In genomic region chr14:30147774-30148173, GRCm38 (mm10) we compare ENCODE assay signal across 9 mouse cellular contexts.
A peak's percentile ranks its signal among the peaks of the same experiment; 100 is the strongest.
DNase-seq lines count a peak whose midpoint lies in the region; ATAC-seq and TF ChIP-seq lines count a peak whose summit lies in the region.
"Had no signal": no experiment of that assay in that cellular context is flagged by ENCODE, and none has a peak within 500 bp of the region (broad histone marks: within the 10 kb centered on the region; RNA-seq: fewer than 3 reads in every experiment).

No protein-coding gene starts in this region.

- H3K27me3 ChIP-seq in forebrain, postnatal 0 days (ENCODE audit: insufficient read depth, low read length) = no peaks in the 10 kb centered on the region
- no peaks in the 10 kb centered on the region for H3K27me3 ChIP-seq in forebrain, embryonic 12.5 days
- H3K27me3 ChIP-seq in embryonic facial prominence, embryonic 10.5 days (replicated peaks; ENCODE audit: low read depth, poor library complexity, severe bottlenecking) = peaks cover 12% of the 10 kb centered on the region
- H3K27me3 ChIP-seq: midbrain, embryonic 13.5 days had no signal

- no peaks in the 10 kb centered on the region for H3K4me1 ChIP-seq in forebrain, postnatal 0 days (ENCODE audit: insufficient read depth)
- H3K4me1 ChIP-seq in forebrain, embryonic 12.5 days = peaks cover 4% of the 10 kb centered on the region; the same call in 1 of the 2 replicates
- H3K4me1 ChIP-seq in embryonic facial prominence, embryonic 10.5 days = peaks cover 24% of the 10 kb centered on the region
- H3K4me1 ChIP-seq: midbrain, embryonic 13.5 days had no signal

- no peak for TF ChIP-seq CTCF in forebrain, postnatal 0 days (IDR thresholded peaks at IDR 0.05; ENCODE audit: low read depth)

- no peaks in the 10 kb centered on the region for H3K36me3 ChIP-seq in forebrain, postnatal 0 days (ENCODE audit: insufficient read depth)
- H3K36me3 ChIP-seq in forebrain, embryonic 12.5 days (replicated peaks) = no peaks in the 10 kb centered on the region
- H3K36me3 ChIP-seq in embryonic facial prominence, embryonic 10.5 days (replicated peaks) = no peaks in the 10 kb centered on the region
- H3K36me3 ChIP-seq: midbrain, embryonic 13.5 days had no signal

- no peaks in the 10 kb centered on the region for H3K9me3 ChIP-seq in forebrain, postnatal 0 days (ENCODE audit: low read length)
- no peaks in the 10 kb centered on the region for H3K9me3 ChIP-seq in forebrain, embryonic 12.5 days
- no peaks in the 10 kb centered on the region for H3K9me3 ChIP-seq in embryonic facial prominence, embryonic 10.5 days
- H3K9me3 ChIP-seq: midbrain, embryonic 13.5 days had no signal

- WGBS in forebrain, postnatal 0 days = 42% methylated on average over 7 of the region's 7 CpGs
- WGBS in forebrain, embryonic 12.5 days = 67% methylated on average over 7 of the region's 7 CpGs
- 35% methylated on average over 7 of the region's 7 CpGs for whole genome bisulfite sequencing in embryonic facial prominence, embryonic 10.5 days

- no peak overlapping the region for H3K4me2 ChIP-seq in forebrain, postnatal 0 days (ENCODE audit: low read depth)
- no peak overlapping the region for H3K4me2 ChIP-seq in forebrain, embryonic 12.5 days
- H3K4me2 ChIP-seq: midbrain, embryonic 13.5 days had no signal

- no peak overlapping the region for H3K9ac ChIP-seq in forebrain, postnatal 0 days
- H3K9ac ChIP-seq in forebrain, embryonic 12.5 days = no peak overlapping the region
- H3K9ac ChIP-seq: midbrain, embryonic 13.5 days had no signal

- peak; percentile 67 for DNase-seq in forebrain, postnatal 0 days
- DNase-seq in brain, adult 2 months (ENCODE audit: low read depth, low spot score) = peak; percentile 75
- peak; percentile 62 for DNase-seq in embryonic facial prominence, embryonic 10.5 days (ENCODE audit: low spot score)
- peak; percentile 39 to 54 for DNase-seq in layer of hippocampus, adult 8-10 months (ENCODE audit: low spot score in 2 of 2)
- no peak for DNase-seq in frontal cortex, postnatal 14 days (ENCODE audit: low spot score in 2 of 2)
- DNase-seq in ovary, postnatal 10 days (ENCODE audit: low spot score) = no peak

- H3K27ac ChIP-seq in forebrain, postnatal 0 days (ENCODE audit: low read depth, low read length) = no peak overlapping the region
- H3K27ac ChIP-seq in forebrain, embryonic 12.5 days = no peak overlapping the region
- H3K27ac ChIP-seq in embryonic facial prominence, embryonic 10.5 days (replicated peaks) = 0 out of 2 replicates have a peak overlapping the region, but pooled peaks have one; percentile 35
- H3K27ac ChIP-seq: midbrain, embryonic 13.5 days had no signal

- ATAC-seq in forebrain, postnatal 0 days = peak; percentile 83
- ATAC-seq in forebrain, embryonic 12.5 days (ENCODE audit: low FRiP score) = no peak
- ATAC-seq in granulocyte monocyte progenitor cell, adult 5-6 weeks (replicated peaks; ENCODE audit: poor library complexity, severe bottlenecking) = no peak
- ATAC-seq: midbrain, embryonic 13.5 days had no signal

- no peak overlapping the region for H3K4me3 ChIP-seq in forebrain, postnatal 0 days (ENCODE audit: low read depth, low read length)
- H3K4me3 ChIP-seq in forebrain, embryonic 12.5 days (replicated peaks) = no peak overlapping the region
- H3K4me3 ChIP-seq in embryonic facial prominence, embryonic 10.5 days = no peak overlapping the region
- H3K4me3 ChIP-seq: midbrain, embryonic 13.5 days had no signal

Comparison
In these comparisons a context has a peak if more than half of its experiments do, and no peak if none do; other contexts are left out.
1. DNase-seq: peak in forebrain, postnatal 0 days (single experiment), brain, adult 2 months (single experiment), embryonic facial prominence, embryonic 10.5 days (single experiment) and layer of hippocampus, adult 8-10 months (2 of 2); none in frontal cortex, postnatal 14 days (0 of 2) and ovary, postnatal 10 days (single experiment).